Mouse (Mus musculus) ES-Bruce4 (cell line): ENCODE measurements around the gene Agtrap. TPM values are rescaled to one million over a fixed set of nuclear protein-coding genes. Genes with fewer than 3 reads are reported as not detected.

Source experiments
- H3K27ac ChIP-seq: 2 replicates; pipeline ENCODE4 v1.5.1; 2012; ENCODE audit warnings: low read length, inconsistent platforms; ENCODE audit not compliant: insufficient read depth
- H3K27me3 ChIP-seq: 2 replicates; pipeline ENCODE4 v1.6.1; 2012; ENCODE audit warnings: mild to moderate bottlenecking, low read length, inconsistent platforms; ENCODE audit not compliant: control insufficient read depth, poor library complexity, insufficient read depth, severe bottlenecking
- H3K36me3 ChIP-seq: 2 replicates; pipeline ENCODE4 v1.6.1; 2012; ENCODE audit warnings: inconsistent platforms, mild to moderate bottlenecking, low read length, moderate library complexity; ENCODE audit not compliant: control insufficient read depth, poor library complexity, insufficient read depth, severe bottlenecking
- H3K4me1 ChIP-seq: one replicate; pipeline ENCODE4 v1.8.1; 2011; ENCODE audit warnings: low read length; ENCODE audit not compliant: control insufficient read depth, insufficient read depth
- H3K4me3 ChIP-seq: 2 replicates; pipeline ENCODE4 v1.5.1; 2011; ENCODE audit warnings: low read depth, mild to moderate bottlenecking, low read length
- H3K9ac ChIP-seq: 2 replicates; pipeline ENCODE4 v1.6.1; 2012; ENCODE audit warnings: low read depth, mild to moderate bottlenecking, inconsistent platforms; ENCODE audit not compliant: poor library complexity, severe bottlenecking
- H3K9me3 ChIP-seq: replicated peaks from 2 replicates; pipeline ENCODE4 v1.6.1; 2012; ENCODE audit warnings: mild to moderate bottlenecking, low read length, inconsistent platforms; ENCODE audit not compliant: control insufficient read depth, poor library complexity, insufficient read depth, severe bottlenecking
- CTCF ChIP-seq: IDR thresholded peaks from one replicate; pipeline ENCODE4 v1.8.1; 2011; ENCODE audit warnings: low read depth, low read length
- EP300 ChIP-seq: IDR thresholded peaks from 2 replicates; pipeline ENCODE4 v1.6.1; 2011; ENCODE audit warnings: low read depth, low read length; ENCODE audit not compliant: insufficient read depth
- POLR2A ChIP-seq: IDR thresholded peaks from one replicate; pipeline ENCODE4 v1.8.1; 2011; ENCODE audit warnings: low read length; ENCODE audit not compliant: insufficient read depth
- polyA plus RNA-seq: library from polyadenylated mRNA; stranded (reverse); fragments of >200 nt; gene quantifications from 2 replicates; pipeline ENCODE4 v1.2.4, GENCODE M21; 2011; ENCODE audit warnings: low read depth; ENCODE audit not compliant: missing spikeins, insufficient read depth, insufficient read length

The Agtrap gene
- polyA plus RNA-seq, 1 experiment, result 48.2 TPM

GRCm38 (mm10) chr4:148087091-148087906 is 532 bp downstream of the Agtrap start:
- TF ChIP-seq POLR2A, result no peak
- TF ChIP-seq EP300, result peak; percentile 57; the same call in 1 of the 2 replicates
- peak overlapping the region; percentile 96 for H3K27ac ChIP-seq
- peaks cover 2% of the 10 kb centered on the region for H3K4me1 ChIP-seq
- peaks cover 7% of the 10 kb centered on the region; the same call in 1 of the 2 replicates for H3K36me3 ChIP-seq
- H3K9ac ChIP-seq, result peak overlapping the region; percentile 87
- H3K27me3 ChIP-seq, result no peaks in the 10 kb centered on the region
- no peaks in the 10 kb centered on the region for H3K9me3 ChIP-seq
- H3K4me3 ChIP-seq, result peak overlapping the region; percentile 98

- no peak for TF ChIP-seq CTCF
- Histone ChIP-seq H3K4me1 (peaks cover 2% of the 10 kb centered on the region), H3K9ac (peak overlapping the region; percentile 87)
Observed at GRCm38 (mm10) chr4:148085907-148086305, 1.9 kb downstream of the Agtrap start.

GRCm38 (mm10) chr4:148085131-148085906 is 2.5 kb downstream of the Agtrap start:
- Histone ChIP-seq H3K36me3 (peaks cover 26% of the 10 kb centered on the region), H3K9me3 (no peaks in the 10 kb centered on the region), H3K9ac (peak overlapping the region; percentile 87), H3K27ac (peak overlapping the region; percentile 96), H3K27me3 (no peaks in the 10 kb centered on the region), H3K4me3 (peak overlapping the region; percentile 58), H3K4me1 (peaks cover 2% of the 10 kb centered on the region)
- no peak for TF ChIP-seq POLR2A
- peak; percentile 81; the same call in 1 of the 2 replicates for TF ChIP-seq EP300
- no peak for TF ChIP-seq CTCF

More at GRCm38 (mm10) chr4:148085907-148086305, 1.9 kb downstream of the Agtrap start:
- peaks cover 20% of the 10 kb centered on the region for H3K36me3 ChIP-seq
- H3K9me3 ChIP-seq, result no peaks in the 10 kb centered on the region
- no peaks in the 10 kb centered on the region for H3K27me3 ChIP-seq
- peak overlapping the region; percentile 96 for H3K27ac ChIP-seq
- peak overlapping the region; percentile 58 for H3K4me3 ChIP-seq

- TF ChIP-seq POLR2A (no peak), EP300 (peak; percentile 93)
- H3K4me1 ChIP-seq, result no peaks in the 10 kb centered on the region
- H3K27ac ChIP-seq, result peak overlapping the region; percentile 96
- no peaks in the 10 kb centered on the region for H3K9me3 ChIP-seq
- peak overlapping the region; percentile 31 for H3K4me3 ChIP-seq
- H3K27me3 ChIP-seq, result no peaks in the 10 kb centered on the region
- H3K9ac ChIP-seq, result peak overlapping the region; percentile 87
- peaks cover 34% of the 10 kb centered on the region for H3K36me3 ChIP-seq
Observed at GRCm38 (mm10) chr4:148084261-148084714, 3.5 kb downstream of the Agtrap start.

- TF ChIP-seq POLR2A (no peak), CTCF (no peak), EP300 (no peak)
- Histone ChIP-seq H3K4me3 (peak overlapping the region; percentile 31), H3K36me3 (peaks cover 34% of the 10 kb centered on the region), H3K9me3 (no peaks in the 10 kb centered on the region), H3K27me3 (no peaks in the 10 kb centered on the region), H3K4me1 (no peaks in the 10 kb centered on the region), H3K9ac (peak overlapping the region; percentile 49), H3K27ac (peak overlapping the region; percentile 95)
Observed at GRCm38 (mm10) chr4:148083176-148083899, 4.5 kb downstream of the Agtrap start.
